Mouse (Mus musculus): ENCODE measurements at regions not wholly inside any gene's neighbourhood (a gene's known extent, or its start where the extent isn't known, plus 50 kb on each side); places are given as distances from the start of the nearest gene placed in this dataset.
"Not testable (repeated sequence)": the region's sequence is repeated elsewhere in the genome, so short reads cannot be mapped to it uniquely, and the experiment has no call there.

- H3K9me3 ChIP-seq (replicated peaks; ENCODE audit: control insufficient read depth, low read length): no peaks in the 10 kb centered on the region
- no peaks in the 10 kb centered on the region for H3K4me1 ChIP-seq (ENCODE audit: control insufficient read depth, insufficient read depth, low read length)
- H3K9ac ChIP-seq (replicated peaks; ENCODE audit: low read length): no peak overlapping the region
- H3K27ac ChIP-seq (replicated peaks; ENCODE audit: low read depth, low read length): no peak overlapping the region
- ATAC-seq (replicated peaks; ENCODE audit: insufficient number of reproducible peaks, low FRiP score, low TSS enrichment, low read depth) (no peak), DNase-seq (ENCODE audit: low spot score) (no peak)
- no peaks in the 10 kb centered on the region for H3K36me3 ChIP-seq (replicated peaks; ENCODE audit: control insufficient read depth, insufficient read depth, low read depth, low read length)
- no peaks in the 10 kb centered on the region for H3K27me3 ChIP-seq (ENCODE audit: control insufficient read depth, insufficient read depth, low read length)
- 83% methylated on average over 6 of the region's 6 CpGs for WGBS
- H3K4me3 ChIP-seq (ENCODE audit: low read depth, low read length): no peak overlapping the region
- no peak overlapping the region for H3K4me2 ChIP-seq (ENCODE audit: low read depth, low read length)
Measured at GRCm38 (mm10) chr16:82899611-82900010, 71.4 kb downstream of the Gm21833 start.

- Histone ChIP-seq H3K36me3 (replicated peaks; ENCODE audit: control insufficient read depth, insufficient read depth, low read depth, low read length) (no peaks in the 10 kb centered on the region), H3K27ac (replicated peaks; ENCODE audit: low read depth, low read length) (no peak overlapping the region), H3K4me2 (ENCODE audit: low read depth, low read length) (no peak overlapping the region), H3K9me3 (replicated peaks; ENCODE audit: control insufficient read depth, low read length) (no peaks in the 10 kb centered on the region), H3K4me1 (ENCODE audit: control insufficient read depth, insufficient read depth, low read length) (no peaks in the 10 kb centered on the region), H3K4me3 (ENCODE audit: low read depth, low read length) (no peak overlapping the region), H3K27me3 (ENCODE audit: control insufficient read depth, insufficient read depth, low read length) (no peaks in the 10 kb centered on the region), H3K9ac (replicated peaks; ENCODE audit: low read length) (no peak overlapping the region)
- no peak for DNase-seq (ENCODE audit: low spot score)
- ATAC-seq (replicated peaks; ENCODE audit: insufficient number of reproducible peaks, low FRiP score, low TSS enrichment, low read depth): no peak
- WGBS: 91% methylated on average over 9 of the region's 9 CpGs
Measured at GRCm38 (mm10) chr16:82920533-82920932, 92.4 kb downstream of the Gm21833 start.

- not testable (repeated sequence) for H3K36me3 ChIP-seq (replicated peaks; ENCODE audit: control insufficient read depth, insufficient read depth, low read depth, low read length); H3K4me1 ChIP-seq (ENCODE audit: control insufficient read depth, insufficient read depth, low read length); ATAC-seq (replicated peaks; ENCODE audit: insufficient number of reproducible peaks, low FRiP score, low TSS enrichment, low read depth); DNase-seq (ENCODE audit: low spot score); H3K4me2 ChIP-seq (ENCODE audit: low read depth, low read length); H3K9ac ChIP-seq (replicated peaks; ENCODE audit: low read length); H3K9me3 ChIP-seq (replicated peaks; ENCODE audit: control insufficient read depth, low read length); H3K27me3 ChIP-seq (ENCODE audit: control insufficient read depth, insufficient read depth, low read length); H3K4me3 ChIP-seq (ENCODE audit: low read depth, low read length); H3K27ac ChIP-seq (replicated peaks; ENCODE audit: low read depth, low read length)
- WGBS: 90% methylated on average over 3 of the region's 3 CpGs
Measured at GRCm38 (mm10) chr16:82958951-82959350, 130.8 kb downstream of the Gm21833 start.

GRCm38 (mm10) chr16:82991705-82992104 lies 163.5 kb downstream of the Gm21833 start:
- WGBS: 85% methylated on average over 2 of the region's 2 CpGs

GRCm38 (mm10) chr16:82997861-82998260 lies 169.7 kb downstream of the Gm21833 start:
- Histone ChIP-seq H3K36me3 (replicated peaks; ENCODE audit: control insufficient read depth, insufficient read depth, low read depth, low read length) (no peaks in the 10 kb centered on the region), H3K4me1 (ENCODE audit: control insufficient read depth, insufficient read depth, low read length) (no peaks in the 10 kb centered on the region), H3K27ac (replicated peaks; ENCODE audit: low read depth, low read length) (no peak overlapping the region), H3K4me3 (ENCODE audit: low read depth, low read length) (no peak overlapping the region), H3K4me2 (ENCODE audit: low read depth, low read length) (no peak overlapping the region), H3K9ac (replicated peaks; ENCODE audit: low read length) (no peak overlapping the region), H3K9me3 (replicated peaks; ENCODE audit: control insufficient read depth, low read length) (no peaks in the 10 kb centered on the region), H3K27me3 (ENCODE audit: control insufficient read depth, insufficient read depth, low read length) (no peaks in the 10 kb centered on the region)
- ATAC-seq (replicated peaks; ENCODE audit: insufficient number of reproducible peaks, low FRiP score, low TSS enrichment, low read depth): no peak
- 53% methylated on average over 4 of the region's 4 CpGs for WGBS
- DNase-seq (ENCODE audit: low spot score): no peak

More at GRCm38 (mm10) chr16:82991705-82992104, 163.5 kb downstream of the Gm21833 start:
- no peak overlapping the region for H3K4me3 ChIP-seq (ENCODE audit: low read depth, low read length)
- H3K9ac ChIP-seq (replicated peaks; ENCODE audit: low read length): no peak overlapping the region
- no peaks in the 10 kb centered on the region for H3K27me3 ChIP-seq (ENCODE audit: control insufficient read depth, insufficient read depth, low read length)
- no peak overlapping the region for H3K4me2 ChIP-seq (ENCODE audit: low read depth, low read length)
- H3K9me3 ChIP-seq (replicated peaks; ENCODE audit: control insufficient read depth, low read length): no peaks in the 10 kb centered on the region
- no peaks in the 10 kb centered on the region for H3K4me1 ChIP-seq (ENCODE audit: control insufficient read depth, insufficient read depth, low read length)
- H3K36me3 ChIP-seq (replicated peaks; ENCODE audit: control insufficient read depth, insufficient read depth, low read depth, low read length): no peaks in the 10 kb centered on the region
- H3K27ac ChIP-seq (replicated peaks; ENCODE audit: low read depth, low read length): no peak overlapping the region
- no peak for DNase-seq (ENCODE audit: low spot score)
- no peak for ATAC-seq (replicated peaks; ENCODE audit: insufficient number of reproducible peaks, low FRiP score, low TSS enrichment, low read depth)

GRCm38 (mm10) chr16:83021311-83021710 lies 193.1 kb downstream of the Gm21833 start:
- Histone ChIP-seq H3K27ac (replicated peaks; ENCODE audit: low read depth, low read length) (no peak overlapping the region), H3K9ac (replicated peaks; ENCODE audit: low read length) (no peak overlapping the region), H3K9me3 (replicated peaks; ENCODE audit: control insufficient read depth, low read length) (no peaks in the 10 kb centered on the region), H3K4me2 (ENCODE audit: low read depth, low read length) (no peak overlapping the region), H3K27me3 (ENCODE audit: control insufficient read depth, insufficient read depth, low read length) (no peaks in the 10 kb centered on the region), H3K4me3 (ENCODE audit: low read depth, low read length) (no peak overlapping the region), H3K36me3 (replicated peaks; ENCODE audit: control insufficient read depth, insufficient read depth, low read depth, low read length) (no peaks in the 10 kb centered on the region), H3K4me1 (ENCODE audit: control insufficient read depth, insufficient read depth, low read length) (no peaks in the 10 kb centered on the region)
- ATAC-seq (replicated peaks; ENCODE audit: insufficient number of reproducible peaks, low FRiP score, low TSS enrichment, low read depth) (no peak), DNase-seq (ENCODE audit: low spot score) (no peak)
- 88% methylated on average over 1 of the region's 1 CpGs for WGBS

- Histone ChIP-seq H3K36me3 (replicated peaks; ENCODE audit: control insufficient read depth, insufficient read depth, low read depth, low read length) (no peaks in the 10 kb centered on the region), H3K4me2 (ENCODE audit: low read depth, low read length) (no peak overlapping the region), H3K9me3 (replicated peaks; ENCODE audit: control insufficient read depth, low read length) (no peaks in the 10 kb centered on the region), H3K27me3 (ENCODE audit: control insufficient read depth, insufficient read depth, low read length) (no peaks in the 10 kb centered on the region), H3K4me1 (ENCODE audit: control insufficient read depth, insufficient read depth, low read length) (no peaks in the 10 kb centered on the region), H3K27ac (replicated peaks; ENCODE audit: low read depth, low read length) (no peak overlapping the region), H3K9ac (replicated peaks; ENCODE audit: low read length) (no peak overlapping the region), H3K4me3 (ENCODE audit: low read depth, low read length) (no peak overlapping the region)
- DNase-seq (ENCODE audit: low spot score): no peak
- ATAC-seq (replicated peaks; ENCODE audit: insufficient number of reproducible peaks, low FRiP score, low TSS enrichment, low read depth): no peak
Measured at GRCm38 (mm10) chr16:83063423-83063822, 235.2 kb downstream of the Gm21833 start.

- no peaks in the 10 kb centered on the region for H3K27me3 ChIP-seq (ENCODE audit: control insufficient read depth, insufficient read depth, low read length)
- H3K4me1 ChIP-seq (ENCODE audit: control insufficient read depth, insufficient read depth, low read length): no peaks in the 10 kb centered on the region
- no peaks in the 10 kb centered on the region for H3K9me3 ChIP-seq (replicated peaks; ENCODE audit: control insufficient read depth, low read length)
- no peak for DNase-seq (ENCODE audit: low spot score)
- 81% methylated on average over 2 of the region's 2 CpGs for WGBS
- H3K36me3 ChIP-seq (replicated peaks; ENCODE audit: control insufficient read depth, insufficient read depth, low read depth, low read length): no peaks in the 10 kb centered on the region
- H3K27ac ChIP-seq (replicated peaks; ENCODE audit: low read depth, low read length): no peak overlapping the region
- no peak overlapping the region for H3K4me3 ChIP-seq (ENCODE audit: low read depth, low read length)
- no peak overlapping the region for H3K9ac ChIP-seq (replicated peaks; ENCODE audit: low read length)
- no peak for ATAC-seq (replicated peaks; ENCODE audit: insufficient number of reproducible peaks, low FRiP score, low TSS enrichment, low read depth)
- no peak overlapping the region for H3K4me2 ChIP-seq (ENCODE audit: low read depth, low read length)
Measured at GRCm38 (mm10) chr16:83071488-83071887, 243.3 kb downstream of the Gm21833 start.
